Comparison of ENCODE assay signal across 8 mouse cellular contexts in genomic region chr2:167931985-167932726, GRCm38 (mm10). TPM values are rescaled to one million over a fixed set of nuclear protein-coding genes. Genes with fewer than 3 reads are reported as not detected.
DNase-seq lines count a peak whose midpoint lies in the region; ATAC-seq lines count a peak whose summit lies in the region.

Gene Ptpn1 (plus strand): TSS chr2:167932057.

- H3K36me3 ChIP-seq in hindbrain, embryonic 15.5 days, result no peaks in the 10 kb centered on the region

- peak; percentile 96 for ATAC-seq in hindbrain, embryonic 15.5 days (ENCODE audit: low FRiP score, low read depth)

- H3K4me1 ChIP-seq in hindbrain, embryonic 15.5 days (replicated peaks), result peaks cover 46% of the 10 kb centered on the region

- peak within 1 kb of the TSS; percentile 61 for H3K4me2 ChIP-seq in hindbrain, embryonic 15.5 days

- H3K9ac ChIP-seq in hindbrain, embryonic 15.5 days, result peak within 1 kb of the TSS; percentile 90

- H3K9me3 ChIP-seq in hindbrain, embryonic 15.5 days, result no peaks in the 10 kb centered on the region

- no peaks in the 10 kb centered on the region for H3K27me3 ChIP-seq in hindbrain, embryonic 15.5 days

- WGBS in hindbrain, embryonic 15.5 days, result under 1% methylated on average over 99 of the region's 99 CpGs

- peak within 1 kb of the TSS; percentile 82 for H3K27ac ChIP-seq in hindbrain, embryonic 15.5 days (replicated peaks)

- H3K4me3 ChIP-seq in hindbrain, embryonic 15.5 days, result peak within 1 kb of the TSS; percentile 94

- DNase-seq in T-cell, adult 2 months (ENCODE audit: low spot score), result peak; percentile 99
- DNase-seq in cerebellum, postnatal 36 days, result peak; percentile 95 to 97
- DNase-seq in frontal cortex, postnatal 36 days (ENCODE audit: low spot score in 2 of 2), result peak; percentile 97 to 98
- DNase-seq in left cerebral cortex, adult 11 months (ENCODE audit: low spot score), result peak; percentile 94
- DNase-seq in lung, postnatal 4 days, result peak; percentile 99
- DNase-seq in retina, postnatal 7 days (ENCODE audit: low read depth, low spot score), result peak; percentile 90
- DNase-seq in urinary bladder, adult 2 months (ENCODE audit: low spot score), result peak; percentile 98

RNA-seq across cellular contexts. Expression of gene Ptpn1, which starts in this region (rescaled TPM):
- polyA plus RNA-seq in hindbrain, embryonic 15.5 days (2015; fragmentation: Nextera tagmentation; extraction: Ambion mirVana), result 69.5 and 77.5 TPM in 2 replicates
- polyA plus RNA-seq in urinary bladder, adult 2 months (2012; rRNA removed), result 34.5 and 35.1 TPM in 2 replicates

Comparison
In these comparisons a context has a peak if more than half of its experiments do, and no peak if none do; other contexts are left out.
1. Peak in every context shown above with its lines: DNase-seq, ATAC-seq, H3K4me3 ChIP-seq and H3K27ac ChIP-seq.